Mouse (Mus musculus) G1E (cell line): Measurements from ENCODE around the gene Nkx6-2.

Experiments used
- CTCF ChIP-seq: IDR thresholded peaks from 2 replicates; pipeline ENCODE4 v1.5.1; 2012; ENCODE audit warnings: low read depth, low read length, inconsistent platforms, mixed read lengths
- GATA1 ChIP-seq: IDR thresholded peaks from 2 replicates; pipeline ENCODE4 v1.6.1; 2012; ENCODE audit warnings: borderline replicate concordance, low read length, inconsistent platforms, mixed read lengths

- no peak for TF ChIP-seq CTCF
- TF ChIP-seq GATA1 = no peak
Observed at GRCm38 (mm10) chr7:139536831-139537230, 45.8 kb downstream of the Nkx6-2 start.
